Mouse (Mus musculus) midbrain, embryonic 14.5 days (tissue): ENCODE data around the gene Rnf217. TPM values are rescaled to one million over a fixed set of nuclear protein-coding genes. Genes with fewer than 3 reads are reported as not detected.
A peak's percentile ranks its signal among the peaks of the same experiment; 100 is the strongest.

Experiments used
- ATAC-seq: fragments of 200-750 bp; cut with Nextera tagmentation; 2 replicates; pipeline ENCODE4 v1.8.0; 2017; ENCODE audit warnings: moderate number of reproducible peaks, moderate library complexity; ENCODE audit not compliant: low FRiP score, low TSS enrichment
- DNase-seq: peaks from one replicate; pipeline ENCODE4 v3.0.0-alpha.2; 2015
- H3K27ac ChIP-seq: fragments of 300-500 bp; sonication (generic); replicated peaks from 2 replicates; pipeline ENCODE4 v1.5.1; 2014; ENCODE audit warnings: mild to moderate bottlenecking, low read depth, low read length, moderate library complexity
- H3K27me3 ChIP-seq: fragments of 300-500 bp; sonication (generic); 2 replicates; pipeline ENCODE4 v1.6.1; 2014; ENCODE audit warnings: low read length, control low read depth, mixed read lengths; ENCODE audit not compliant: control insufficient read depth, insufficient read depth
- H3K36me3 ChIP-seq: fragments of 300-500 bp; sonication (generic); 2 replicates; pipeline ENCODE4 v1.6.1; 2014; ENCODE audit warnings: low read length, control low read depth; ENCODE audit not compliant: control insufficient read depth, insufficient read depth
- H3K4me1 ChIP-seq: fragments of 300-500 bp; sonication (generic); 2 replicates; pipeline ENCODE4 v1.6.1; 2014; ENCODE audit warnings: mild to moderate bottlenecking, antibody characterized with exemption, low read length, control low read depth; ENCODE audit not compliant: control insufficient read depth, insufficient read depth
- H3K4me2 ChIP-seq: fragments of 300-500 bp; sonication (generic); 2 replicates; pipeline ENCODE4 v1.6.1; 2014; ENCODE audit warnings: mild to moderate bottlenecking, low read length, moderate library complexity
- H3K4me3 ChIP-seq: fragments of 300-500 bp; sonication (generic); replicated peaks from 2 replicates; pipeline ENCODE4 v1.5.1; 2014; ENCODE audit warnings: low read depth, low read length
- H3K9ac ChIP-seq: fragments of 300-500 bp; sonication (generic); replicated peaks from 2 replicates; pipeline ENCODE4 v1.6.1; 2014; ENCODE audit warnings: mild to moderate bottlenecking, low read length, moderate library complexity
- H3K9me3 ChIP-seq: fragments of 300-500 bp; sonication (generic); 2 replicates; pipeline ENCODE4 v1.6.1; 2016; ENCODE audit warnings: low read length, control low read depth, mixed read lengths; ENCODE audit not compliant: control insufficient read depth
- WGBS: fragments of 180-500 bp; shearing (Covaris S2); extraction: QIAGEN DNeasy Blood & Tissue Kit; methylation state at CpG from one replicate; pipeline ENCODE4 v1.1.7; 2014; 5-methylcytosine and 5-hydroxymethylcytosine counted together
- polyA plus RNA-seq: library from polyadenylated mRNA; unstranded; fragments of >200 nt; fragmentation: Nextera tagmentation; extraction: Ambion mirVana; gene quantifications from 2 replicates; pipeline ENCODE4 v1.2.1, GENCODE M21; 2014

Rnf217 gene
- polyA plus RNA-seq, 1 experiment from 2014 or later, result 2.9 TPM

DNA sequence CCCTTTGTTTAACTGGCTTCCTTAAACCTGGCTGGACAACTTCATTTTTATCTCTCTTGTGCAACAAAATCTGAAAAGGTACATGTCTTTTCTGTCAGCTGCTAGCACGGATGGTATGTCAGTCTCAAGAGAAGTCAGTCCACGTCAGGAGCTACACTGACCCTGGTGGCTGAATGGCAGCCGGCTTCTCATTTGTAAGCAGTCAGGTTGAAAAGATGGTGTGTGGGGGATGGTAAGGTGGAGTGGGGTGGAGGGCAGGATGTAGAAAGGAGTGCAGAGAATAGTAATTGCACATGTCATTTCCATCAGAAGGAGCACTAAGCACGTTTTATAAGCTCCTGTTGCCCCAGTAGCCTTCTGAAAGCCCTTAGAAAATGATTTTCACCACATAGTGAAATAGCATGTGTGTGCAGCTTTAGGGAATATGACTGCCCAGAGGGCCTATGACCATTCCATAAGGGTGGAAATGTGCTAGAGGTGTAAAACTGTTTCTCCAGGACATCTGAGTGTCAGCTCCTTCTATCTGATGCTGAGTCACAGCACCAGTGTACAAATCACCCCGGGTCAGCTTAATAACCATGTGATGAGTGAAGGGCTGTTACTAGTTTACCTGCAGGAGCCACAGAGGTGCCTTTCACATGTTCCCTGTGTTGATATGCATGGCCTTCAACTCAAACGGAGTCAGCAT is 80.5 kb downstream of the Rnf217 start:
- ATAC-seq (peak; percentile 73; the same call in 1 of the 2 replicates), DNase-seq (peak; percentile 55)
- Histone ChIP-seq H3K27ac (peak overlapping the region; percentile 45; the same call in 1 of the 2 replicates), H3K4me2 (no peak overlapping the region), H3K9ac (no peak overlapping the region), H3K9me3 (no peaks in the 10 kb centered on the region), H3K4me1 (peaks cover 5% of the 10 kb centered on the region), H3K27me3 (no peaks in the 10 kb centered on the region), H3K4me3 (no peak overlapping the region), H3K36me3 (no peaks in the 10 kb centered on the region; the same call in 1 of the 2 replicates)
- WGBS, result 32% methylated on average over 6 of the region's 6 CpGs

GRCm38 (mm10) chr10:31525705-31526104 is 83.3 kb downstream of the Rnf217 start:
- no peaks in the 10 kb centered on the region for H3K9me3 ChIP-seq
- DNase-seq, result no peak
- no peak overlapping the region for H3K4me3 ChIP-seq
- H3K27me3 ChIP-seq, result no peaks in the 10 kb centered on the region
- 81% methylated on average over 3 of the region's 3 CpGs for WGBS
- no peak overlapping the region for H3K4me2 ChIP-seq
- no peak overlapping the region for H3K27ac ChIP-seq
- H3K4me1 ChIP-seq, result peaks cover 5% of the 10 kb centered on the region
- no peak for ATAC-seq
- no peak overlapping the region for H3K9ac ChIP-seq
- no peaks in the 10 kb centered on the region for H3K36me3 ChIP-seq

DNA sequence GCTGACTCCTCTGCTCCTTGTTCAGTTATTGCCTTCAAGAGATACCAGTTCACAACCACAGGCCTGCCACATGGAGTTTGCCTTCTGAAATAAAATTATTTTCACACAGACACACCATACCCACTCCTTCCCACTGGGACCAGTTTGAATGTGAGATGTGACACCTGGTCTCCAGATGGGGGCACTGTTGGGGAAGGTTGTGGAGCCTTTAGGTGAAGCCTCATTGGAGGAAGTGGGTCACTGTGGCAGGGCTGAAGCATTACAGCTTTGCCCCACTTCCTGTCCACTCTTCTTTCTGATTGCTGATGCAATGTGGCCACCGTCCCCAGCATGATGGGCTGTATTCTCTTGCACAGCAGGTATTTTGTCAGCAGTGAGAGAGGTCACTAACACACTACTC is 89.6 kb downstream of the Rnf217 start:
- 50% methylated on average over 1 of the region's 1 CpGs for WGBS
- 0 out of 2 replicates have a peak, but pooled peaks have one; percentile 20 for ATAC-seq
- H3K9me3 ChIP-seq, result no peaks in the 10 kb centered on the region

DNA sequence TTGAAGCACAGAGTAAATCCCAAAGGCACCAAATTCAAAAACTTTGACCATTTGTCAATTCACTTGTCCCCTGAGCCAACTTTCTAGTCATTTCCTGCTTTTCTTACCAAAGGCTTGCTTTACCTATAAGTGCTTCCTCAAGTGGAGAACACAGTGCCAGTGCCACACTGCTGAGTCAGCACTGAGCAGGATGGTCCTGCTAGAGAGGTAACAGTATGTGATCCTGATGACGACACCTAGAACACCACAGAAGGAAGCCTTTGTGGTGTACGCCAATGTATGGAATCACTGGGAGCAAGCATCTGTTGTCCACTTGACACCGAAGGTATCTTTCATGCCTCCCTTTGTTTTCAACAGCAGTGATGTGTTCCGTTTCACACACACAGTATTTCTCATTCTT is 90.8 kb downstream of the Rnf217 start:
- no peaks in the 10 kb centered on the region for H3K27me3 ChIP-seq
- ATAC-seq, result no peak
- no peak overlapping the region for H3K4me2 ChIP-seq

More for the DNA sequence above, 89.6 kb downstream of the Rnf217 start:
- H3K4me2 ChIP-seq, result no peak overlapping the region
- H3K36me3 ChIP-seq, result no peaks in the 10 kb centered on the region
- no peak overlapping the region for H3K4me3 ChIP-seq
- H3K9ac ChIP-seq, result no peak overlapping the region
- no peaks in the 10 kb centered on the region for H3K27me3 ChIP-seq
- H3K4me1 ChIP-seq, result no peaks in the 10 kb centered on the region
- no peak for DNase-seq
- no peak overlapping the region for H3K27ac ChIP-seq

DNA sequence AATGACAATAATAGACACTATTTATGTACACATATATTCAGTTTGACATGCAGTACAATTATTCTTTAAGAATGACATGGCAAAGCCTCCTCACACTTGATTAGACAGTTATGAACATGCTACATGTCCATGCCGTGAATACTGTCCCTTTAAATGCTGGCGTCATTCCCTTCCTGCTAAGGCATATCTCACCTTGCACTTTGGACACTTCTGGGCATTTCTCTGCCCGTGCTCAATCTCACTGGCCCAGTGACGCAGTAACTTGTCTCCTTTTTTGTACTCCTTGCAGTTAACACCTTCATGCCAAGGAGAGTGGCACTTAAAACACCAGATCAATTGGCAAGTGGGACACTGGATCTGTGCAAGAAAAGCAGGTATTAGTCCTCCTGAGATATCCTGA is 91.8 kb downstream of the Rnf217 start:
- 83% methylated on average over 4 of the region's 4 CpGs for WGBS
- Histone ChIP-seq H3K4me1 (no peaks in the 10 kb centered on the region), H3K27ac (no peak overlapping the region), H3K27me3 (no peaks in the 10 kb centered on the region), H3K4me2 (no peak overlapping the region), H3K36me3 (no peaks in the 10 kb centered on the region), H3K4me3 (no peak overlapping the region), H3K9me3 (no peaks in the 10 kb centered on the region), H3K9ac (no peak overlapping the region)
- DNase-seq, result no peak
- ATAC-seq, result no peak

More for the DNA sequence above, 90.8 kb downstream of the Rnf217 start:
- H3K27ac ChIP-seq, result no peak overlapping the region
- H3K4me1 ChIP-seq, result no peaks in the 10 kb centered on the region
- no peaks in the 10 kb centered on the region for H3K36me3 ChIP-seq
- no peaks in the 10 kb centered on the region for H3K9me3 ChIP-seq
- 96% methylated on average over 4 of the region's 4 CpGs for WGBS
- H3K4me3 ChIP-seq, result no peak overlapping the region
- DNase-seq, result no peak
- no peak overlapping the region for H3K9ac ChIP-seq

DNA sequence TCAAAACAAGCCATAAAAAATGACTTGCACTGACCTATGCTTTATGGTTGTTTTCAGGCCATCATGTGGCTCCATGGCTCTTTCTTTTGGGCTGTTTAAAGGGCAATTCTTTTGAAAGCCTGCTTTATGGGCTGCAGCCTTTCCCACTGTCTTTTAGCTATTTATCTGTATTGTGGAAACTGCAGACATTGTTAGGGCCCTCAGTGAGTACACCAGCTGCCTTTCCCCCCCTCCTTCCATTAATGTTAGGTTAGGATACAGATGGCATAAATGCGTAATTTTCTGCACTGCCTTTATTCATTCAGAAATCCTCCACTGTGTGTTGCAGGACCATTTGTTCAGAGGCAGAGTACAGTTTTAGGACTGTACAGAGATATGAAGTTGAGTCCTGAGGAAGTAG is 93.1 kb downstream of the Rnf217 start:
- 54% methylated on average over 1 of the region's 1 CpGs for WGBS
- Histone ChIP-seq H3K27me3 (no peaks in the 10 kb centered on the region), H3K27ac (no peak overlapping the region), H3K4me3 (no peak overlapping the region), H3K36me3 (no peaks in the 10 kb centered on the region), H3K9me3 (no peaks in the 10 kb centered on the region), H3K9ac (no peak overlapping the region), H3K4me1 (no peaks in the 10 kb centered on the region), H3K4me2 (no peak overlapping the region)
- DNase-seq, result peak; percentile 7
- ATAC-seq, result no peak

- Histone ChIP-seq H3K4me1 (no peaks in the 10 kb centered on the region), H3K36me3 (peaks cover 4% of the 10 kb centered on the region; the same call in 1 of the 2 replicates), H3K27me3 (no peaks in the 10 kb centered on the region), H3K27ac (no peak overlapping the region), H3K4me3 (no peak overlapping the region), H3K4me2 (no peak overlapping the region), H3K9ac (no peak overlapping the region), H3K9me3 (no peaks in the 10 kb centered on the region)
- ATAC-seq (no peak), DNase-seq (peak; percentile 59)
- 39% methylated on average over 3 of the region's 3 CpGs for WGBS
Measured at GRCm38 (mm10) chr10:31504134-31504551, 104.8 kb downstream of the Rnf217 start.

GRCm38 (mm10) chr10:31503542-31504133 is 105.3 kb downstream of the Rnf217 start:
- Histone ChIP-seq H3K27ac (no peak overlapping the region), H3K4me3 (no peak overlapping the region)

DNA sequence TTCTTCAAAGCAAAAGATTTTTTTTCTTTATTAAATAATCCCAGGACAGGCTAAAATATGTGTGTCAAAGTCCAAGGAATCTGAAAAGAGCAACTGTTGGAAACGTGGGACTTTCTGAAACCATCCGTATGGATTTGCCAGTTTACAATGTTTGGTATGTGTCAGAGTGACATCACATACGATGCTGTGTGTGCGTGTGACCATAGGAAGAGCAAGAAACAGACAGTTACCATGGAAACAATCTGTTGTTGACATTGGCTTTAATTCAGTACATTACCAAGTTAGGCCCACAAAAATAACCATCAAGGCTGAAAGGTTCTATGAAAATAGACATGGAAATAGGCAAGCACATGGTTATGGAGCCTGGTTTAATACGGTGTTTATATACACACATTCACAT is 107.3 kb downstream of the Rnf217 start:
- no peak for DNase-seq
- H3K9ac ChIP-seq, result no peak overlapping the region
- H3K9me3 ChIP-seq, result no peaks in the 10 kb centered on the region
- peaks cover 4% of the 10 kb centered on the region; the same call in 1 of the 2 replicates for H3K36me3 ChIP-seq
- no peaks in the 10 kb centered on the region for H3K4me1 ChIP-seq
- ATAC-seq, result no peak
- no peak overlapping the region for H3K4me2 ChIP-seq
- no peak overlapping the region for H3K27ac ChIP-seq
- H3K27me3 ChIP-seq, result no peaks in the 10 kb centered on the region
- 86% methylated on average over 5 of the region's 5 CpGs for whole genome bisulfite sequencing
- no peak overlapping the region for H3K4me3 ChIP-seq

More at GRCm38 (mm10) chr10:31503542-31504133, 105.3 kb downstream of the Rnf217 start:
- DNase-seq (no peak), ATAC-seq (no peak)
- Histone ChIP-seq H3K4me1 (no peaks in the 10 kb centered on the region), H3K36me3 (peaks cover 4% of the 10 kb centered on the region; the same call in 1 of the 2 replicates), H3K27me3 (no peaks in the 10 kb centered on the region), H3K9ac (no peak overlapping the region), H3K4me2 (no peak overlapping the region), H3K9me3 (no peaks in the 10 kb centered on the region)
- 80% methylated on average over 8 of the region's 8 CpGs for WGBS
